In genomic region chr8:111480691-111481090, GRCm38 (mm10) we compare ENCODE assay signal across 18 mouse cellular contexts.
DNase-seq lines count a peak whose midpoint lies in the region; ATAC-seq lines count a peak whose summit lies in the region.
"Had no signal": no experiment of that assay in that cellular context is flagged by ENCODE, and none has a peak within 500 bp of the region (broad histone marks: within the 10 kb centered on the region; RNA-seq: fewer than 3 reads in every experiment).

No protein-coding gene starts in this region.

- DNase-seq in cerebellum, adult 8-10 months, result no peak
- DNase-seq in cerebellum, adult 9-10 months, result peak; percentile 7
- no peak for DNase-seq in cerebellum, adult 11 months
- DNase-seq in frontal cortex, postnatal 25 days (ENCODE audit: low spot score in 2 of 2), result no peak
- DNase-seq in cerebellum, postnatal 36 days, result peak; percentile 15 to 20
- DNase-seq in yolk sac, embryonic 10.5 days (ENCODE audit: low spot score), result no peak
- DNase-seq: adrenal gland, adult 8-10 months; adrenal gland, postnatal 14 days; adrenal gland, postnatal 36 days; B cell, adult 2 months; embryo, embryonic 11 days; forebrain, postnatal 0 days had no signal

- ATAC-seq in cerebellum, adult (ENCODE audit: insufficient number of reproducible peaks, low FRiP score, low TSS enrichment), result peak; percentile 31; the same call in 1 of the 2 replicates
- ATAC-seq in frontal cortex, adult (ENCODE audit: low TSS enrichment), result peak; percentile 72; the same call in 1 of the 2 replicates
- ATAC-seq: activated CD4-positive, CD25-positive, alpha-beta regulatory T cell, adult 4 months; CD4-positive, CD25-positive, alpha-beta regulatory T cell, adult 4 months; forebrain, embryonic 15.5 days; forebrain, postnatal 0 days; Patski had no signal

Comparison
In these comparisons a context has a peak if more than half of its experiments do, and no peak if none do; other contexts are left out.
1. DNase-seq: peak in cerebellum, adult 9-10 months (single experiment) and cerebellum, postnatal 36 days (2 of 2); none in cerebellum, adult 8-10 months (single experiment), cerebellum, adult 11 months (single experiment), frontal cortex, postnatal 25 days (0 of 2) and yolk sac, embryonic 10.5 days (single experiment).